Mouse (Mus musculus): ENCODE measurements around the gene Wbp1. TPM values are rescaled to one million over a fixed set of nuclear protein-coding genes. Genes with fewer than 3 reads are reported as not detected.

Wbp1 gene
- total and polyA plus RNA-seq, 3 experiments, result 19.3 to 27.5 (median 24.1) TPM

- H3K4me1 ChIP-seq (ENCODE audit: control insufficient read depth in 1 of 2, insufficient read depth in 2 of 2), result peaks cover 4 to 12% of the 10 kb centered on the region in 2 experiments; a peak in 2 of 4 replicates
These were observed 25.9 kb upstream of the Wbp1 start for GRCm38 (mm10) chr6:83147280-83147679.

GRCm38 (mm10) chr6:83145805-83146204, 24.4 kb upstream of the Wbp1 start:
- dilution Hi-C loops (cut with MboI; ENCODE audit: extremely low pct_ligation_motif_present, extremely low pct_unique_long_range_greater_than_20kb, low sequenced_read_pairs), result no loop called here
- no peak for DNase-seq (ENCODE audit: extremely low read depth)
- Histone ChIP-seq H3K4me1 (ENCODE audit: control insufficient read depth in 1 of 2, insufficient read depth in 2 of 2) (peaks cover 3 to 11% of the 10 kb centered on the region in 2 experiments; a peak in 2 of 4 replicates), H3K27ac (ENCODE audit: insufficient read depth, low read depth) (no peak overlapping the region), H3K4me2 (ENCODE audit: insufficient read depth, low read depth, poor library complexity, severe bottlenecking) (no peak overlapping the region), H3K27me3 (replicated peaks) (no peaks in the 10 kb centered on the region), H3K79me2 (replicated peaks; ENCODE audit: control insufficient read depth, extremely low read depth, insufficient read depth, poor library complexity, severe bottlenecking) (no peaks in the 10 kb centered on the region), H3K9ac (ENCODE audit: insufficient read depth, low read depth) (no peak overlapping the region), H3K4me3 (replicated peaks in 1 of 3; ENCODE audit: low read depth in 2 of 3, low read length in 2 of 3, poor library complexity in 1 of 3) (no peak overlapping the region), H3K36me3 (replicated peaks in 1 of 2; ENCODE audit: control insufficient read depth in 1 of 2, insufficient read depth in 1 of 2, low read length in 1 of 2) (peaks cover 0 to 5% of the 10 kb centered on the region in 2 experiments), H3K9me3 (replicated peaks; ENCODE audit: low read length) (no peaks in the 10 kb centered on the region)
- in situ Hi-C loops (cut with MboI; ENCODE audit: low pct_ligation_motif_present, low pct_unique_long_range_greater_than_20kb, low sequenced_read_pairs), result no loop called here
- TF ChIP-seq CHD2 (IDR thresholded peaks at IDR 0.05; ENCODE audit: low read length), result no peak
- no peak for TF ChIP-seq HCFC1 (IDR thresholded peaks at IDR 0.05; ENCODE audit: low read depth, low read length)

More at GRCm38 (mm10) chr6:83147280-83147679, 25.9 kb upstream of the Wbp1 start:
- H3K79me2 ChIP-seq (replicated peaks; ENCODE audit: control insufficient read depth, extremely low read depth, insufficient read depth, poor library complexity, severe bottlenecking), result no peaks in the 10 kb centered on the region
- DNase-seq (ENCODE audit: extremely low read depth), result no peak
- no peak overlapping the region for H3K27ac ChIP-seq (ENCODE audit: insufficient read depth, low read depth)
- in situ Hi-C loops (cut with MboI; ENCODE audit: low pct_ligation_motif_present, low pct_unique_long_range_greater_than_20kb, low sequenced_read_pairs) (no loop called here), dilution Hi-C loops (cut with MboI; ENCODE audit: extremely low pct_ligation_motif_present, extremely low pct_unique_long_range_greater_than_20kb, low sequenced_read_pairs) (no loop called here)
- H3K4me2 ChIP-seq (ENCODE audit: insufficient read depth, low read depth, poor library complexity, severe bottlenecking), result no peak overlapping the region
- peaks cover 0 to 11% of the 10 kb centered on the region in 2 experiments for H3K36me3 ChIP-seq (replicated peaks in 1 of 2; ENCODE audit: control insufficient read depth in 1 of 2, insufficient read depth in 1 of 2, low read length in 1 of 2)
- H3K9me3 ChIP-seq (replicated peaks; ENCODE audit: low read length), result no peaks in the 10 kb centered on the region
- H3K4me3 ChIP-seq (replicated peaks in 1 of 3; ENCODE audit: low read depth in 2 of 3, low read length in 2 of 3, poor library complexity in 1 of 3), result no peak overlapping the region
- no peaks in the 10 kb centered on the region for H3K27me3 ChIP-seq (replicated peaks)
- no peak overlapping the region for H3K9ac ChIP-seq (ENCODE audit: insufficient read depth, low read depth)
- TF ChIP-seq RCOR1 (conservative IDR thresholded peaks at IDR 0.05; ENCODE audit: low read depth, low read length), result no peak
- no peak for TF ChIP-seq ETS1 (conservative IDR thresholded peaks at IDR 0.05; ENCODE audit: low read depth, low read length)

GRCm38 (mm10) chr6:83145209-83145608, 23.9 kb upstream of the Wbp1 start:
- Histone ChIP-seq H3K9ac (ENCODE audit: insufficient read depth, low read depth) (no peak overlapping the region), H3K36me3 (replicated peaks in 1 of 2; ENCODE audit: control insufficient read depth in 1 of 2, insufficient read depth in 1 of 2, low read length in 1 of 2) (peaks cover 0 to 5% of the 10 kb centered on the region in 2 experiments), H3K4me2 (ENCODE audit: insufficient read depth, low read depth, poor library complexity, severe bottlenecking) (no peak overlapping the region), H3K27ac (ENCODE audit: insufficient read depth, low read depth) (no peak overlapping the region), H3K79me2 (replicated peaks; ENCODE audit: control insufficient read depth, extremely low read depth, insufficient read depth, poor library complexity, severe bottlenecking) (no peaks in the 10 kb centered on the region), H3K9me3 (replicated peaks; ENCODE audit: low read length) (no peaks in the 10 kb centered on the region), H3K27me3 (replicated peaks) (no peaks in the 10 kb centered on the region), H3K4me1 (ENCODE audit: control insufficient read depth in 1 of 2, insufficient read depth in 2 of 2) (peaks cover 3 to 8% of the 10 kb centered on the region in 2 experiments; a peak in 2 of 4 replicates), H3K4me3 (replicated peaks in 1 of 3; ENCODE audit: low read depth in 2 of 3, low read length in 2 of 3, poor library complexity in 1 of 3) (no peak overlapping the region)
- in situ Hi-C loops (cut with MboI; ENCODE audit: low pct_ligation_motif_present, low pct_unique_long_range_greater_than_20kb, low sequenced_read_pairs), result no loop called here
- dilution Hi-C loops (cut with MboI; ENCODE audit: extremely low pct_ligation_motif_present, extremely low pct_unique_long_range_greater_than_20kb, low sequenced_read_pairs), result no loop called here
- TF ChIP-seq CHD2 (IDR thresholded peaks at IDR 0.05; ENCODE audit: low read length), result no peak
- no peak for TF ChIP-seq ELF1 (IDR thresholded peaks at IDR 0.05; ENCODE audit: low read depth, low read length)
- TF ChIP-seq E2F4 (IDR thresholded peaks at IDR 0.05; ENCODE audit: insufficient replicate concordance, low read depth, low read length), result no peak
- no peak for TF ChIP-seq TBP (conservative IDR thresholded peaks at IDR 0.05; ENCODE audit: low read depth, low read length)
- TF ChIP-seq MAFK (IDR thresholded peaks at IDR 0.05; ENCODE audit: insufficient replicate concordance, low read length), result no peak
- TF ChIP-seq ZNF384 (IDR thresholded peaks at IDR 0.05; ENCODE audit: low read depth, low read length), result no peak
- no peak for TF ChIP-seq CHD1 (IDR thresholded peaks at IDR 0.05; ENCODE audit: low read depth, low read length)
- no peak for TF ChIP-seq MEF2A (IDR thresholded peaks at IDR 0.05; ENCODE audit: borderline replicate concordance, low read depth, low read length)
- TF ChIP-seq USF2 (conservative IDR thresholded peaks at IDR 0.05; ENCODE audit: low read depth, low read length), result no peak
- no peak for TF ChIP-seq TCF12 (IDR thresholded peaks at IDR 0.05; ENCODE audit: low read depth, low read length)
- no peak for TF ChIP-seq SIN3A (IDR thresholded peaks at IDR 0.05; ENCODE audit: low read length)
- TF ChIP-seq ZKSCAN1 (IDR thresholded peaks at IDR 0.05; ENCODE audit: borderline replicate concordance, low read depth, low read length), result no peak
- no peak for TF ChIP-seq JUN (IDR thresholded peaks at IDR 0.05; ENCODE audit: insufficient read depth, low read depth, low read length)
- no peak for TF ChIP-seq RAD21 (IDR thresholded peaks at IDR 0.05; ENCODE audit: low read depth, low read length)
- no peak for TF ChIP-seq KAT2A (IDR thresholded peaks at IDR 0.05; ENCODE audit: insufficient replicate concordance, low read length)
- TF ChIP-seq EP300 (IDR thresholded peaks at IDR 0.05; ENCODE audit: low read length), result no peak
- TF ChIP-seq JUND (conservative IDR thresholded peaks at IDR 0.05; ENCODE audit: low read depth, low read length), result no peak
- no peak for TF ChIP-seq NELFE (IDR thresholded peaks at IDR 0.05; ENCODE audit: low read depth, low read length)
- no peak for DNase-seq (ENCODE audit: extremely low read depth)
